Mouse (Mus musculus) bone marrow macrophage, adult 2 months (primary cell): ENCODE results near the gene 1700028J19Rik.

Source experiments
- CTCF ChIP-seq: IDR thresholded peaks from 2 replicates; pipeline ENCODE4 v1.5.1; 2012; ENCODE audit warnings: low read depth, mild to moderate bottlenecking, low read length, moderate library complexity
- POLR2A ChIP-seq: IDR thresholded peaks from 2 replicates; pipeline ENCODE4 v1.6.1; 2012; ENCODE audit warnings: mild to moderate bottlenecking, low read depth, low read length, borderline replicate concordance

DNA sequence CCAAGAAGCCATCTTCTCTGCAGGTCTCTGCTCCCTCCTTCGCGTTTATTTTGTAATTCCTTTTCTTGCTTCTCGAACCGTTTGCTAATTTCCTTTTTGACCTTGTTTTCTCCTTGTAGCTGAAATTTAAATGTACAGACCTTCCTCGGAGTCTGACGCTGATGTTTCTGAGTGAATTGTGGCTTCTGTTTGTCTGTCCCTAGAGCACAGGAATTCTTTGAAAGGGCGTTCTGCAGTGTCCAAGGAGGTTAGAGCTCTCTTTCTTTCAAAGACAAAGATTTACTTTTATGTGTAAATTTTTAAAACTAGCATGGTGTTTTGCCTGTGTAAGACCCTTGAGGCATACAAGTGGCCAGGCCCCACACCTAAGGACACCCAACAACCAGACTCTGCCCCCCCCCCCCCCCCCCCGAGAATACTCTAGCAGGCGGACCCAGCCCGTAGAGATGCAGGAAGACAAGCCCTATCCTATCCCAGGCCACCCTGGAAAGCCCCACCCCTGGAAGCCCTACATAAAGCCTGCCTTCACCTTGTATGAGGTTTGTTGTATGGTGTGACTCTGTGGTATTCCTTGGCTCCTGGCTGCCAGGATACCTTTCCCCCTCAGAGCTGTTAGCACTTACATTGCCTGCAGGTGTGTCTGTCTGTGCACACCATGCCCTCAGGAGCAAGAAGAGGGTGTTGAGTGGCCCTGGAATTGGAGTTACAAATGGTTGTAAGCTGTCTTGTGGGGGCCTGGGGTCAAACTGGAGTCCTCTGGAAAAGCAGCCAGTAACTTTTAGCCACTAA, 30.2 kb upstream of the 1700028J19Rik start:
- TF ChIP-seq POLR2A: no peak
- TF ChIP-seq CTCF: no peak
